Mouse (Mus musculus): ENCODE data around the gene Lrrfip2. TPM values are rescaled to one million over a fixed set of nuclear protein-coding genes. Genes with fewer than 3 reads are reported as not detected.

Lrrfip2 gene
- polyA plus RNA-seq, 1 experiment from 2014 or later = 51.3 TPM

DNA sequence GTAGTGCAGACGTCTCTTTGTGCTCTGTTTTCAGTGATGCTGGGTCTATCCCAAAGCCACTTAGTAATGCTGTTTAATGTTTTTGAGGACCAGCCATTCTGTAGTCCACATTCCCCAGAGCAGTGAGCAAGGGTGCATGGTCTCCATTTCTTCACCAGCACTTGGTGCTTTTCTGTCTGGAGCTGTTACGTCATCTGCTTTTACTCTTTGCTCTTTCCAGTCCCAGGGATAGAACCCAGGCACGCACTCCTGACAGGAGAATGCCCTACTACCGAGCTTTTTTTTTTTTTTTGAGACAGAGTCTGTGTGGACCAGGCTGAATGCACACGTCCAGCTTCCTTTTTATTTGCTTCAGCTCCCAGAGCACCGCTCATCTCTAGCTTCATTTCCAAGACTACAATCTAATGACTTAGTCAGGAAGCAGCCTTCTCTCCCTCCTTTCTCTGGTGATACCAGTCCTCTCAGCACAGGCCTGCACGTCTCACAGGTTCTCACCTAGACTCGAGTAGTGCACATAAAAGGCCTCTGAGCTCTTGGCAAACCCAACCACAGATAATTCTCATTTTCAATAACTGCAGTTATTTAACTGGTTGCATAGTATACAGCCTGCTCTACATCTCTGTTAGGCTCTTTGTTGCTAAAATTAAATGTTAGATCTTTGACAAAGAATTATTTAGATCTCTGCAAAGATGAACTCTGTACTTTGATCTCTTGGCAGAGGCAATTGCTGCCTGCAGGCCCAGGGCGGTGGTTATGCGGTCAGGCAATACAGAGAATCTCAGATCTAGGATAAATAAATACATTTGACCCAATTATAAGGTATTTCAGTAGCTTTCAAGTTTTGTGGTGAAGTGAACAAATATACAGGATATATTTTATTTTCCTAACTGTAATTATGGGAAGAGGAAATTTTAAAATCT is 94.0 kb downstream of the Lrrfip2 start:
- Histone ChIP-seq H3K4me1 (no peaks in the 10 kb centered on the region), H3K27me3 (replicated peaks) (no peaks in the 10 kb centered on the region), H3K36me3 (replicated peaks) (peaks cover 6% of the 10 kb centered on the region; the same call in 1 of the 2 replicates), H3K4me3 (no peak overlapping the region), H3K27ac (no peak overlapping the region), H3K9ac (no peak overlapping the region), H3K9me3 (no peaks in the 10 kb centered on the region), H3K4me2 (no peak overlapping the region)
- 84% methylated on average over 10 of the region's 10 CpGs for WGBS
- no peak for ATAC-seq (replicated peaks)

GRCm38 (mm10) chr9:111213501-111213900 is 96.1 kb downstream of the Lrrfip2 start:
- Histone ChIP-seq H3K4me1 (no peaks in the 10 kb centered on the region), H3K4me2 (no peak overlapping the region), H3K4me3 (no peak overlapping the region), H3K9ac (no peak overlapping the region), H3K27me3 (replicated peaks) (no peaks in the 10 kb centered on the region), H3K27ac (no peak overlapping the region), H3K9me3 (no peaks in the 10 kb centered on the region), H3K36me3 (replicated peaks) (peaks cover 8% of the 10 kb centered on the region; the same call in 1 of the 2 replicates)
- WGBS = 76% methylated on average over 6 of the region's 6 CpGs
- ATAC-seq (replicated peaks) = no peak

GRCm38 (mm10) chr9:111216424-111216823 is 99.0 kb downstream of the Lrrfip2 start:
- Histone ChIP-seq H3K27me3 (replicated peaks) (no peaks in the 10 kb centered on the region), H3K4me2 (no peak overlapping the region), H3K4me1 (no peaks in the 10 kb centered on the region), H3K4me3 (no peak overlapping the region), H3K9me3 (no peaks in the 10 kb centered on the region), H3K36me3 (replicated peaks) (peaks cover 16% of the 10 kb centered on the region; the same call in 1 of the 2 replicates), H3K27ac (no peak overlapping the region), H3K9ac (no peak overlapping the region)
- ATAC-seq (replicated peaks) = no peak

DNA sequence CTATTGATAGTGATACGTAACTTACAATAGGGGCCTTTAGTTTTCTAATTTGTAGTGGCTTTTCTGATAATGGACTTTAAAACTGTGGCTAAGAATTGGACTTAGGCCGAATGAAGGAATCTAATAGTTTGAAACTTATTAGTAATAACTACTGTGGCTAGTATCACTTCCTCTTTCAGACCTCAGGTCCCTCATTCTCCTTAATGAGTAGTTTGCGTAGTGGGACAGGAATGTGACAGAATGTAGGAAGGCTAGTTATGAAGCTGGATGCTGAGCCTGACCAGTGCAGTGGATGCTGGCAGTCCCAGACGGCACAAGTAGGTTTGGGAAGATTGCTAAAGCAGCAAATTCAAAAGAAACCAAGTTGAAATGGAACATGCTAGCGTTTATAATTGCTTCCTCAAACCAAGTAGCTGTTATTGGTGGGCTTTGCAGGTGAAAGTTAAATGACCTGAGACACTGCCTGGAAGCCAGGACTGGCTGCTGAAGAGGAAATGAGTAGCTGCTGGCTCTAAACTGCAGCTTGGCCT is 103.2 kb downstream of the Lrrfip2 start:
- H3K27me3 ChIP-seq (replicated peaks) = no peaks in the 10 kb centered on the region
- no peak overlapping the region for H3K27ac ChIP-seq
- H3K9me3 ChIP-seq = no peaks in the 10 kb centered on the region
- peaks cover 30% of the 10 kb centered on the region for H3K36me3 ChIP-seq (replicated peaks)
- H3K9ac ChIP-seq = no peak overlapping the region
- no peaks in the 10 kb centered on the region for H3K4me1 ChIP-seq
- 92% methylated on average over 5 of the region's 5 CpGs for WGBS
- ATAC-seq (replicated peaks) = no peak
- H3K4me2 ChIP-seq = no peak overlapping the region
- no peak overlapping the region for H3K4me3 ChIP-seq

GRCm38 (mm10) chr9:111221580-111221979 is 104.2 kb downstream of the Lrrfip2 start:
- peaks cover 33% of the 10 kb centered on the region for H3K36me3 ChIP-seq (replicated peaks)
- H3K4me1 ChIP-seq = no peaks in the 10 kb centered on the region
- no peak overlapping the region for H3K9ac ChIP-seq
- no peak overlapping the region for H3K27ac ChIP-seq
- H3K9me3 ChIP-seq = no peaks in the 10 kb centered on the region
- H3K4me2 ChIP-seq = no peak overlapping the region
- ATAC-seq (replicated peaks) = no peak
- no peak overlapping the region for H3K4me3 ChIP-seq
- WGBS = 87% methylated on average over 1 of the region's 1 CpGs
- H3K27me3 ChIP-seq (replicated peaks) = no peaks in the 10 kb centered on the region

DNA sequence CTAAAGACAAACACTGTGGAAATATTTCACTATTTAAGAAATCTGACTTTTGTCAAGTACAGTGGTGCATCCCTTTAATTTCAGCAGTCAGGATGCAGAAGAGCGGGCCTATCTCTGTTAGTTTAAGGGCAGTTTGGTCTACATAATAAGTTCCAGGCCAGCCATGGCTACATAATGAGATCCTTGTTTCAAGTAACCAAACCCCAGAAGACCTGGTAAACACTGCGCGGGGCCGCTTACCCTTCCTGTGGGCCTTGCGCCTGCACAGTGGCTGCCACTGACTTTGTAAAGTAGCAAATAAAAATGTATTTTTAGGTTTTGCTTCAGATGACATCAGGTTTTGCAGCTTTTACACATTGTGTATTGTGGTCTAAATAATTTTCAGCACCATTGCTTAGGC is 106.0 kb downstream of the Lrrfip2 start:
- Histone ChIP-seq H3K36me3 (replicated peaks) (peaks cover 34% of the 10 kb centered on the region), H3K9me3 (no peaks in the 10 kb centered on the region), H3K4me2 (no peak overlapping the region), H3K9ac (no peak overlapping the region), H3K4me1 (no peaks in the 10 kb centered on the region), H3K27ac (no peak overlapping the region), H3K27me3 (replicated peaks) (no peaks in the 10 kb centered on the region), H3K4me3 (no peak overlapping the region)
- WGBS = 97% methylated on average over 5 of the region's 5 CpGs
- no peak for ATAC-seq (replicated peaks)

DNA sequence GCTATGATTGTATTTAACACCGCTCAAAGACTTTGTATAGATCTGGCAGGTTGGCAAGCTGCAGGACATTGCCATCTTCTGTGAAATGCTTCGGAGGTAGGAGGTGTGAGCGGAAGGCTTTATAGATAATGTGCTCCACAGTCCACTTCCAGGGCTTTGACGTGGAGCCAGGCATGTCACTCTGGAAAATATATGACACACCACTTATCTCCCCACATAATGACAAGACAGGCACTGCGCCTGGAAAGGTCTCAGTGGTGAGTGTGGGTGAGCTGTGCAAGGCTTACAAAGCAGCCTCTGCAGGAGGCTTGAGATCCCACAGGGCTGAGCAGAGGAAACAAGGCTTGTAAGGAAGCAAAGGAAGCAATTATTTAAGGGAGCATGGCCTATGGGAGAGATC is 111.1 kb downstream of the Lrrfip2 start:
- Histone ChIP-seq H3K36me3 (replicated peaks) (peaks cover 38% of the 10 kb centered on the region), H3K4me3 (no peak overlapping the region), H3K9me3 (no peaks in the 10 kb centered on the region), H3K4me1 (no peaks in the 10 kb centered on the region), H3K27me3 (replicated peaks) (no peaks in the 10 kb centered on the region), H3K27ac (no peak overlapping the region), H3K9ac (no peak overlapping the region), H3K4me2 (no peak overlapping the region)
- WGBS = 93% methylated on average over 5 of the region's 5 CpGs
- ATAC-seq (replicated peaks) = no peak

DNA sequence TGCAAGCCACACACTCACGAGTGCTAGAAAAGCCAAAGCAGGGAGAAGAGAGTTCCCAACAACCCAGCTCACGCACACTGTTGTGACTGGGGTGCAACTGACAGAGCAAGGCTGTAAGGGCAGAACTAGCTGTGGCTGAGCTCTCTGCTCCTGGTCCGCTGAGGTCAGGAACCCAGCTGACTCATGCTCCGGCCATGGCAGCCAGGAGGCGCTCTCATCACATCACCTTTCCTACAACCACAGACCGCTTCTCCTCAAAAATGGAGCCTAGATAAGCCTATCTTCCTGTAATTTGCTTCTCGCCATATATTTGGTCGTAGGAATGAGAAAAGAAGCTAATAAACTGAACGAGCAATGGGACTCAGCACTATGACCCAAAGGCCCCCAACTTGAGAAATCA is 117.3 kb downstream of the Lrrfip2 start:
- H3K9me3 ChIP-seq = no peaks in the 10 kb centered on the region
- H3K4me2 ChIP-seq = no peak overlapping the region
- no peaks in the 10 kb centered on the region for H3K27me3 ChIP-seq (replicated peaks)
- WGBS = 91% methylated on average over 9 of the region's 9 CpGs
- H3K27ac ChIP-seq = no peak overlapping the region
- H3K4me1 ChIP-seq = no peaks in the 10 kb centered on the region
- H3K4me3 ChIP-seq = no peak overlapping the region
- H3K9ac ChIP-seq = no peak overlapping the region
- no peak for ATAC-seq (replicated peaks)
- peaks cover 50% of the 10 kb centered on the region; the same call in 1 of the 2 replicates for H3K36me3 ChIP-seq (replicated peaks)

DNA sequence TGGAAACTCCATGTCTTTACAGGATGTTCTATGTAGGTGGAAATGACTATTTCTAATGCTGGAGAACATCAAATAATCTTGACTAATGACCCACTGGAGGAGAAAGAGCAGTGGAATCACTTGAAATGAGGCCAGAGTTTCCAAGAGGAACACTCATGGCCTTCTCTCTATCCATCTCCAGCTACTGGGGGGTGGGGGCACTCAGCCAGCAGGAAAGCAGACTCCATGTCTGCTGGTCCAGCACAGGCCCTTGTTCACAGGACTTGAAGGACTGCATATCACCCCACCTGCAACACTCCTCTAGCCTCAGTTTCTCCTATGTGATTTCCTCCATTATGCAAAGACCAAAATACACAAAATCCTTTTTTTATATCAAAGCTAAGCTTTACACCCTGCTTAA is 120.3 kb downstream of the Lrrfip2 start:
- Histone ChIP-seq H3K27ac (no peak overlapping the region), H3K9me3 (no peaks in the 10 kb centered on the region), H3K27me3 (replicated peaks) (no peaks in the 10 kb centered on the region), H3K4me2 (no peak overlapping the region), H3K4me1 (no peaks in the 10 kb centered on the region), H3K9ac (no peak overlapping the region), H3K36me3 (replicated peaks) (peaks cover 46% of the 10 kb centered on the region; the same call in 1 of the 2 replicates), H3K4me3 (no peak overlapping the region)
- no peak for ATAC-seq (replicated peaks)

GRCm38 (mm10) chr9:111239821-111240220 is 122.4 kb downstream of the Lrrfip2 start:
- Histone ChIP-seq H3K4me3 (no peak overlapping the region), H3K9me3 (no peaks in the 10 kb centered on the region), H3K27me3 (replicated peaks) (no peaks in the 10 kb centered on the region), H3K9ac (no peak overlapping the region), H3K36me3 (replicated peaks) (peaks cover 38% of the 10 kb centered on the region; the same call in 1 of the 2 replicates), H3K27ac (no peak overlapping the region), H3K4me1 (no peaks in the 10 kb centered on the region), H3K4me2 (no peak overlapping the region)
- WGBS = 59% methylated on average over 4 of the region's 4 CpGs
- no peak for ATAC-seq (replicated peaks)

DNA sequence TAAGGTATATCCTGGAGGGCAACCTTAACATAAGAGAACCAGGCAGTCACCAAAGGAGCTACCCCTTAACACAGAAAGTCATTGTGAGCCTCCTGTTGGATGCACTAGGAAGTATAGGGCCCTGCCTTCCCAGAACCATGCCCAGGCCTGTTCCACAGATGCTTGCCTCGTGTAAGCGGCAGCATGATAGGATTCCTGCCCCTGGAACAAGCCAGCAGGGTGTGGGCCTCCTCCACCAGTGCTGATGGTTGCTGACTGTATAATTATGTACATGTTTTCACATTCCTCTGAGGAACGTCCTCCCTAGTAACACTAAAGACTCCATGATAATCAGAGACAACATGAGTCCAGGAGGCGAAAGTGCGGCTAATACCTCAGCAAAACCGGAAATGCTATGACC is 126.0 kb downstream of the Lrrfip2 start:
- no peaks in the 10 kb centered on the region for H3K4me1 ChIP-seq
- 91% methylated on average over 6 of the region's 6 CpGs for WGBS
- peaks cover 19% of the 10 kb centered on the region; the same call in 1 of the 2 replicates for H3K36me3 ChIP-seq (replicated peaks)
- H3K9ac ChIP-seq = no peak overlapping the region
- no peaks in the 10 kb centered on the region for H3K9me3 ChIP-seq
- H3K27me3 ChIP-seq (replicated peaks) = no peaks in the 10 kb centered on the region
- H3K4me2 ChIP-seq = no peak overlapping the region
- ATAC-seq (replicated peaks) = no peak
- H3K27ac ChIP-seq = no peak overlapping the region
- H3K4me3 ChIP-seq = no peak overlapping the region

DNA sequence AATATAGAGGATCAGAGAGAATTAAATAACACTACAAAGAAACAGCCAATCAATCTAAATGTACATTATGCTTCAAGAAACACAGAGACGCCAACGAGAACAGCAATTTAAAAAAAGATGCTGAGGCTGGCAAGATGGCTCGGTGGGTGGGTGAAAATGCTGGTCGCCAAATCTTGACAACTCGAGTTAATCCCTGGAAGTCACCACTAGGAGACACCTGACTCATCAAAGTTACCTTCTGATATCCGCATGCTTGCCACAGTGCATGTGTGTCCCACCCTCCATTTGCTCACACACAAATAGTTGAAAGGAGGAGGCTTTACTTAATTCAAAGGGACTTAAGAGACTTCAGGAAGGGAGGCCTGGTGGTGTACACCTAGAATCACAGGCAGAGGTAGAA is 128.2 kb downstream of the Lrrfip2 start:
- no peak overlapping the region for H3K4me2 ChIP-seq
- no peak for ATAC-seq (replicated peaks)
- no peaks in the 10 kb centered on the region for H3K9me3 ChIP-seq
- peaks cover 10% of the 10 kb centered on the region; the same call in 1 of the 2 replicates for H3K36me3 ChIP-seq (replicated peaks)
- WGBS = 75% methylated on average over 6 of the region's 6 CpGs
- H3K27ac ChIP-seq = no peak overlapping the region
- no peaks in the 10 kb centered on the region for H3K4me1 ChIP-seq
- H3K4me3 ChIP-seq = no peak overlapping the region
- H3K9ac ChIP-seq = no peak overlapping the region
- H3K27me3 ChIP-seq (replicated peaks) = no peaks in the 10 kb centered on the region

Measured in midbrain, embryonic 15.5 days (tissue).